Mouse (Mus musculus) MEL (cell line): ENCODE data around the gene Kdm7a.

Experiments
- CHD2 ChIP-seq: IDR thresholded peaks from 2 replicates; pipeline ENCODE4 v1.6.1; 2011; ENCODE audit warnings: low read length, improper control_type of control experiment
- CTCF ChIP-seq, 3 experiments: IDR thresholded peaks in 2 of 3; conservative IDR thresholded peaks in 1 of 3; 2 replicates each; pipeline ENCODE4 v1.5.1; 2011 to 2012; ENCODE audit warnings: low read length in 3 of 3, low read depth in 2 of 3, mild to moderate bottlenecking in 2 of 3, improper control_type of control experiment in 1 of 3, inconsistent platforms in 1 of 3, mixed read lengths in 1 of 3, moderate library complexity in 1 of 3; ENCODE audit not compliant: control insufficient read depth in 1 of 3, insufficient read depth in 1 of 3, poor library complexity in 1 of 3, severe bottlenecking in 1 of 3
- E2F4 ChIP-seq: IDR thresholded peaks from 2 replicates; pipeline ENCODE4 v1.6.1; 2011; ENCODE audit warnings: low read depth, low read length, improper control_type of control experiment, borderline replicate concordance
- HCFC1 ChIP-seq: IDR thresholded peaks from 2 replicates; pipeline ENCODE4 v1.6.1; 2012; ENCODE audit warnings: low read depth, mild to moderate bottlenecking, inconsistent platforms, low read length, improper control_type of control experiment, moderate library complexity
- JUND ChIP-seq: IDR thresholded peaks from 2 replicates; pipeline ENCODE4 v1.6.1; 2011; ENCODE audit warnings: low read depth, mild to moderate bottlenecking, improper control_type of control experiment, low read length
- MAFK ChIP-seq: IDR thresholded peaks from 2 replicates; pipeline ENCODE4 v1.6.1; 2011; ENCODE audit warnings: low read depth, mild to moderate bottlenecking, low read length, improper control_type of control experiment, borderline replicate concordance
- MAX ChIP-seq: IDR thresholded peaks from 2 replicates; pipeline ENCODE4 v1.6.1; 2011; ENCODE audit warnings: low read length, improper control_type of control experiment
- MYC ChIP-seq: IDR thresholded peaks from 2 replicates; pipeline ENCODE4 v1.6.1; 2011; ENCODE audit warnings: low read depth, mild to moderate bottlenecking, low read length, improper control_type of control experiment, moderate library complexity
- POLR2A ChIP-seq, 2 experiments: IDR thresholded peaks; 2 replicates each; pipeline ENCODE4 v1.6.1; 2011 to 2012; ENCODE audit warnings: low read length in 2 of 2, mild to moderate bottlenecking in 2 of 2, control low read depth in 1 of 2, improper control_type of control experiment in 1 of 2, low read depth in 1 of 2, moderate library complexity in 1 of 2; ENCODE audit not compliant: control insufficient read depth in 1 of 2, insufficient read depth in 1 of 2, poor library complexity in 1 of 2
- RAD21 ChIP-seq: IDR thresholded peaks from 2 replicates; pipeline ENCODE4 v1.6.1; 2011; ENCODE audit warnings: mild to moderate bottlenecking, low read depth, low read length, improper control_type of control experiment
- RCOR1 ChIP-seq: IDR thresholded peaks from 2 replicates; pipeline ENCODE4 v1.6.1; 2012; ENCODE audit warnings: low read depth, mild to moderate bottlenecking, inconsistent platforms, low read length, improper control_type of control experiment
- ZC3H11A ChIP-seq: IDR thresholded peaks from 2 replicates; pipeline ENCODE4 v1.6.1; 2012; ENCODE audit warnings: low read depth, mild to moderate bottlenecking, inconsistent platforms, low read length, improper control_type of control experiment
- ZKSCAN1 ChIP-seq: IDR thresholded peaks from 2 replicates; pipeline ENCODE4 v1.6.1; 2012; ENCODE audit warnings: low read depth, mild to moderate bottlenecking, inconsistent platforms, low read length, improper control_type of control experiment, moderate library complexity

DNA sequence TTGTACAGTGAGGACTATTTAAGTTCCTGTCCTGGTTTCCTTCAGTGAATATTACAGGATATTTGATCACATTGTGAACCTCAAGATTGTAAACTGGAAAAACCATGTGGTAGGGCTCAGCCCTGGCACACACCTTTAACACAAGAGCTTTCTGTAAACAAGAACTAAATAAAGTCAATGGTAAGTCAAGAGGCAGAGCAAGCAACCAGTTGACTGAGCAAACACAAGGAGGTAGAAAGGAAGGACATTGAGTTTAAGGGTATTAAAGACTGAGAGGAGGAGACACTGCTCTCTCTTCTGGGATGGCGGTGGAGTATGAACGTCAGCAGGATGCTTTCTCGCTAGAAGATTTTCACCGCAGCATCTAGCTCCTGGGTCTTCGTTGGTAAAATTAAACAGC lies 13.6 kb downstream of the Kdm7a start:
- TF ChIP-seq CTCF (IDR thresholded peaks at IDR 0.05 in 2 of 3, conservative IDR thresholded peaks at IDR 0.05 in 1 of 3; ENCODE audit: control insufficient read depth in 1 of 3, insufficient read depth in 1 of 3, low read depth in 2 of 3, low read length in 3 of 3, poor library complexity in 1 of 3, severe bottlenecking in 1 of 3) = no peak
- TF ChIP-seq POLR2A (IDR thresholded peaks at IDR 0.05; ENCODE audit: control insufficient read depth in 1 of 2, insufficient read depth in 1 of 2, low read depth in 1 of 2, low read length in 2 of 2, poor library complexity in 1 of 2) = no peak
- no peak for TF ChIP-seq E2F4
- no peak for TF ChIP-seq MYC
- TF ChIP-seq MAX = no peak
- TF ChIP-seq RAD21 = no peak
- no peak for TF ChIP-seq CHD2
- no peak for TF ChIP-seq JUND
- no peak for TF ChIP-seq ZC3H11A
- no peak for TF ChIP-seq HCFC1
- no peak for TF ChIP-seq RCOR1
- TF ChIP-seq ZKSCAN1 = no peak
- no peak for TF ChIP-seq MAFK
